Mouse (Mus musculus): ENCODE results near the gene Chd3. TPM values are rescaled to one million over a fixed set of nuclear protein-coding genes. Genes with fewer than 3 reads are reported as not detected.

Chd3 gene
- 100 to 1,000 TPM in 1 of 2 experiments, 10 to 100 TPM in 1; 87.6 to 109 TPM for total RNA-seq (2021)
- long read RNA-seq, experiment 1, partial matches to known transcripts, result 7 of 11 reads
- long read RNA-seq, experiment 1, other reads (novel, unspliced or antisense), result 4 of 11 reads
- long read RNA-seq, experiment 2, partial matches to known transcripts, result 14 of 28 reads
- long read RNA-seq, experiment 2, other reads (novel, unspliced or antisense), result 13 of 28 reads

- no peak for DNase-seq (ENCODE audit: low spot score in 2 of 2)
Measured at GRCm38 (mm10) chr11:69369215-69369989, at the start of gene Chd3. Gene Chd3 (minus strand): TSS chr11:69369406.

GRCm38 (mm10) chr11:69417449-69418384 is 48.5 kb upstream of the Chd3 start:
- peak; percentile 92 to 95 for DNase-seq (ENCODE audit: low spot score in 2 of 2)

GRCm38 (mm10) chr11:69416921-69417448 is 47.8 kb upstream of the Chd3 start:
- DNase-seq (ENCODE audit: low spot score in 2 of 2), result no peak

- DNase-seq (ENCODE audit: low spot score in 2 of 2), result no peak
Measured at GRCm38 (mm10) chr11:69416509-69416908, 47.3 kb upstream of the Chd3 start.

GRCm38 (mm10) chr11:69415668-69416451 is 46.7 kb upstream of the Chd3 start:
- peak in 1 of 2 experiments; percentile 38 for DNase-seq (ENCODE audit: low spot score in 2 of 2)

GRCm38 (mm10) chr11:69415327-69415667 is 46.1 kb upstream of the Chd3 start:
- DNase-seq (ENCODE audit: low spot score in 2 of 2), result peak in 1 of 2 experiments; percentile 37

GRCm38 (mm10) chr11:69414421-69415326 is 45.5 kb upstream of the Chd3 start:
- peak in 1 of 2 experiments; percentile 24 for DNase-seq (ENCODE audit: low spot score in 2 of 2)

- no peak for DNase-seq (ENCODE audit: low spot score in 2 of 2)
Measured at GRCm38 (mm10) chr11:69413221-69414181, 44.3 kb upstream of the Chd3 start, which contains the start of gene Kdm6b. Gene Kdm6b (minus strand): TSS chr11:69413675.

- no peak for DNase-seq (ENCODE audit: low spot score in 2 of 2)
Measured at GRCm38 (mm10) chr11:69412548-69412947, 43.3 kb upstream of the Chd3 start.

- DNase-seq (ENCODE audit: low spot score in 2 of 2), result peak; percentile 78 to 80
Measured at GRCm38 (mm10) chr11:69411538-69412203, 42.5 kb upstream of the Chd3 start.

- DNase-seq (ENCODE audit: low spot score in 2 of 2), result peak; percentile 91 to 92
Measured at GRCm38 (mm10) chr11:69411073-69411535, 41.9 kb upstream of the Chd3 start.

GRCm38 (mm10) chr11:69410310-69411072 is 41.3 kb upstream of the Chd3 start:
- DNase-seq (ENCODE audit: low spot score in 2 of 2), result peak; percentile 66 to 68

GRCm38 (mm10) chr11:69410045-69410309 is 40.8 kb upstream of the Chd3 start:
- DNase-seq (ENCODE audit: low spot score in 2 of 2), result no peak

GRCm38 (mm10) chr11:69409378-69410044 is 40.3 kb upstream of the Chd3 start:
- DNase-seq (ENCODE audit: low spot score in 2 of 2), result peak; percentile 79 to 81

- DNase-seq (ENCODE audit: low spot score in 2 of 2), result peak; percentile 67 to 77
Measured at GRCm38 (mm10) chr11:69408541-69409377, 39.6 kb upstream of the Chd3 start.

GRCm38 (mm10) chr11:69407724-69408004 is 38.5 kb upstream of the Chd3 start:
- no peak for DNase-seq (ENCODE audit: low spot score in 2 of 2)
